Mouse (Mus musculus) midbrain, embryonic 15.5 days (tissue): ENCODE data around the gene Atoh8. TPM values are rescaled to one million over a fixed set of nuclear protein-coding genes. Genes with fewer than 3 reads are reported as not detected.

Experiments used
- ATAC-seq: fragments of 200-750 bp; cut with Nextera tagmentation; replicated peaks from 2 replicates; pipeline ENCODE4 v1.8.0; 2017; ENCODE audit warnings: moderate TSS enrichment
- H3K27ac ChIP-seq: fragments of 300-500 bp; sonication (generic); 2 replicates; pipeline ENCODE4 v1.5.1; 2015; ENCODE audit warnings: mild to moderate bottlenecking, inconsistent platforms
- H3K27me3 ChIP-seq: fragments of 300-500 bp; sonication (generic); replicated peaks from 2 replicates; pipeline ENCODE4 v1.6.1; 2015; ENCODE audit warnings: inconsistent platforms
- H3K36me3 ChIP-seq: fragments of 300-500 bp; sonication (generic); replicated peaks from 2 replicates; pipeline ENCODE4 v1.6.1; 2015; ENCODE audit warnings: inconsistent platforms
- H3K4me1 ChIP-seq: fragments of 300-500 bp; sonication (generic); 2 replicates; pipeline ENCODE4 v1.6.1; 2015; ENCODE audit warnings: inconsistent platforms
- H3K4me2 ChIP-seq: fragments of 300-500 bp; sonication (generic); 2 replicates; pipeline ENCODE4 v1.6.1; 2015; ENCODE audit warnings: inconsistent platforms, mild to moderate bottlenecking, moderate library complexity
- H3K4me3 ChIP-seq: fragments of 300-500 bp; sonication (generic); 2 replicates; pipeline ENCODE4 v1.5.1; 2015; ENCODE audit warnings: mild to moderate bottlenecking, inconsistent platforms
- H3K9ac ChIP-seq: fragments of 300-500 bp; sonication (generic); 2 replicates; pipeline ENCODE4 v1.6.1; 2015; ENCODE audit warnings: mild to moderate bottlenecking, inconsistent platforms
- H3K9me3 ChIP-seq: fragments of 300-500 bp; sonication (generic); 2 replicates; pipeline ENCODE4 v1.6.1; 2016; ENCODE audit warnings: inconsistent platforms
- WGBS: fragments of 180-500 bp; shearing (Covaris S2); methylation state at CpG from one replicate; pipeline ENCODE4 v1.1.7; 2015; ENCODE audit warnings: mixed read lengths; 5-methylcytosine and 5-hydroxymethylcytosine counted together
- polyA plus RNA-seq: library from polyadenylated mRNA; unstranded; fragments of >200 nt; fragmentation: Nextera tagmentation; extraction: Ambion mirVana; gene quantifications from 2 replicates; pipeline ENCODE4 v1.2.1, GENCODE M21; 2015

Atoh8 gene
- polyA plus RNA-seq, 1 experiment from 2014 or later, result 1.9 TPM

DNA sequence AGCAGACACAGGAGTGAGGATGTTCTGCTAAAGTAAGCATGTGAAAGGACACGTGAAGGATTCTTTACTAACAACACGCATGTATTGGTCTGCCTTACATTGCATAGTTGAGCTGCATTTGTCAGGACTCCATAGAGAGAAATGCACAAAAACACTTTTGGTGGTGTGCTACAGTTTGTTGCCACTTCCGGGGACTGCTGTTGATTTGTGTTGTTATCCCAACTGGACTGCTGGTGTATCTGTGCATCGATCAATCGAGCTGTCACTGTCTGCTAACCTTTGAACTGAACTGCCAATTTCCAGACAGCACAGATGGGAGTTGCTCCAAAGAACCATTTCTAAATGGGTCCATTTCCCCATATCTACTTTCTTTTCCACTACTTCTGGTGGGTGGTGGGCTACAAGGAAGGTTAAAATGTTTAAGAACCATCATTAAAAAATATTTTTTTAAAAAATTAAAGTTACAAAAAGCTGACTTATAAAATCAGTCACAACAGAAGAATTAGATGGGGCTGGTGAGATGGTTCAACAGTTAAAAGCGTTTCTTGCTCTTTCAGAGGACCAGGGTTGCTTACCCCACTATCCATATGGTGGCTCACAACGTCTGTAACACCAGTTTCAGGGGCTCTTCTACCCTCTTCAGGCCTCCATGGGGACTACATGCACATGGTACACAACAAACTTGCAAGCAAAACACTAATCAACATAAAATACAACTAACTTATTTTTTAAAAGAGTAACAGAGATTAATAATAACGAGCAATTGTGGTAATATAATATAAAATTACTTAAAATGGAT, 76.2 kb downstream of the Atoh8 start:
- Histone ChIP-seq H3K27me3 (no peaks in the 10 kb centered on the region), H3K4me1 (no peaks in the 10 kb centered on the region), H3K9me3 (no peaks in the 10 kb centered on the region), H3K9ac (no peak overlapping the region), H3K36me3 (no peaks in the 10 kb centered on the region), H3K27ac (no peak overlapping the region), H3K4me3 (no peak overlapping the region), H3K4me2 (no peak overlapping the region)
- no peak for ATAC-seq
- WGBS, result 85% methylated on average over 8 of the region's 8 CpGs

Other genes with a start within 250 kb of the Atoh8 start
- 54.7 and 62.1 TPM in 2 replicates for gene St3gal5, start 138.0 kb downstream of the Atoh8 start, polyA plus RNA-seq
- gene Sftpb, start 69.0 kb upstream of the Atoh8 start, polyA plus RNA-seq, result 0.23 and 0.51 TPM in 2 replicates
- gene Usp39, start 109.6 kb upstream of the Atoh8 start, polyA plus RNA-seq, result 41.0 and 41.2 TPM in 2 replicates
- 18.7 and 19.4 TPM in 2 replicates for gene 0610030E20Rik, start 111.7 kb upstream of the Atoh8 start, polyA plus RNA-seq
- 18.5 and 19.9 TPM in 2 replicates for gene Tmem150a, start 119.9 kb upstream of the Atoh8 start, polyA plus RNA-seq
- gene Rnf181, start 131.4 kb upstream of the Atoh8 start, polyA plus RNA-seq, result 137 and 141 TPM in 2 replicates
- gene Vamp5, start 144.9 kb upstream of the Atoh8 start, polyA plus RNA-seq, result 20.2 and 24.2 TPM in 2 replicates
- 22.2 and 28.1 TPM in 2 replicates for gene Vamp8, start 155.1 kb upstream of the Atoh8 start, polyA plus RNA-seq
- gene Ggcx, start 178.7 kb upstream of the Atoh8 start, polyA plus RNA-seq, result 16.9 and 19.0 TPM in 2 replicates
- 354 and 380 TPM in 2 replicates for gene Mat2a, start 204.0 kb upstream of the Atoh8 start, polyA plus RNA-seq